Mouse (Mus musculus) CH12.LX (cell line): ENCODE data around the gene Synpo2.

Experiments
- CTCF ChIP-seq, 2 experiments: IDR thresholded peaks in 1 of 2; conservative IDR thresholded peaks in 1 of 2; 2 replicates each; pipeline ENCODE4 v1.5.1; 2011 to 2012; ENCODE audit warnings: low read depth in 2 of 2, low read length in 2 of 2, improper control_type of control experiment in 1 of 2, inconsistent platforms in 1 of 2, mild to moderate bottlenecking in 1 of 2, moderate library complexity in 1 of 2
- ELF1 ChIP-seq: IDR thresholded peaks from 2 replicates; pipeline ENCODE4 v1.6.1; 2014; ENCODE audit warnings: low read depth, mild to moderate bottlenecking, inconsistent platforms, low read length, improper control_type of control experiment
- GABPA ChIP-seq: IDR thresholded peaks from 2 replicates; pipeline ENCODE4 v1.6.1; 2012; ENCODE audit warnings: low read depth, low read length, improper control_type of control experiment, inconsistent platforms; ENCODE audit not compliant: insufficient replicate concordance
- KAT2A ChIP-seq: IDR thresholded peaks from 2 replicates; pipeline ENCODE4 v1.6.1; 2012; ENCODE audit warnings: low read length, improper control_type of control experiment, inconsistent platforms; ENCODE audit not compliant: insufficient replicate concordance
- POLR2A ChIP-seq: IDR thresholded peaks from 2 replicates; pipeline ENCODE4 v1.6.1; 2011; ENCODE audit warnings: low read depth, mild to moderate bottlenecking, improper control_type of control experiment, low read length
- RCOR1 ChIP-seq: conservative IDR thresholded peaks from 2 replicates; pipeline ENCODE4 v1.6.1; 2012; ENCODE audit warnings: low read depth, mild to moderate bottlenecking, inconsistent platforms, low read length, improper control_type of control experiment
- UBTF ChIP-seq: IDR thresholded peaks from 2 replicates; pipeline ENCODE4 v1.6.1; 2012; ENCODE audit warnings: low read depth, mild to moderate bottlenecking, inconsistent platforms, low read length, improper control_type of control experiment, moderate library complexity
- USF2 ChIP-seq: conservative IDR thresholded peaks from 2 replicates; pipeline ENCODE4 v1.6.1; 2011; ENCODE audit warnings: low read depth, low read length, improper control_type of control experiment
- ZC3H11A ChIP-seq: IDR thresholded peaks from 2 replicates; pipeline ENCODE4 v1.6.1; 2012; ENCODE audit warnings: low read depth, mild to moderate bottlenecking, inconsistent platforms, low read length, improper control_type of control experiment

GRCm38 (mm10) chr3:123162289-123163191, 73.4 kb downstream of the Synpo2 start:
- TF ChIP-seq RCOR1 (no peak), CTCF (conservative IDR thresholded peaks at IDR 0.05 in 1 of 2, IDR thresholded peaks at IDR 0.05 in 1 of 2; ENCODE audit: low read depth in 2 of 2, low read length in 2 of 2) (no peak), ELF1 (no peak), KAT2A (no peak), USF2 (no peak), UBTF (no peak), GABPA (no peak), ZC3H11A (no peak), POLR2A (no peak)
